Mouse (Mus musculus): ENCODE results near the gene Dync1i2.

DNA sequence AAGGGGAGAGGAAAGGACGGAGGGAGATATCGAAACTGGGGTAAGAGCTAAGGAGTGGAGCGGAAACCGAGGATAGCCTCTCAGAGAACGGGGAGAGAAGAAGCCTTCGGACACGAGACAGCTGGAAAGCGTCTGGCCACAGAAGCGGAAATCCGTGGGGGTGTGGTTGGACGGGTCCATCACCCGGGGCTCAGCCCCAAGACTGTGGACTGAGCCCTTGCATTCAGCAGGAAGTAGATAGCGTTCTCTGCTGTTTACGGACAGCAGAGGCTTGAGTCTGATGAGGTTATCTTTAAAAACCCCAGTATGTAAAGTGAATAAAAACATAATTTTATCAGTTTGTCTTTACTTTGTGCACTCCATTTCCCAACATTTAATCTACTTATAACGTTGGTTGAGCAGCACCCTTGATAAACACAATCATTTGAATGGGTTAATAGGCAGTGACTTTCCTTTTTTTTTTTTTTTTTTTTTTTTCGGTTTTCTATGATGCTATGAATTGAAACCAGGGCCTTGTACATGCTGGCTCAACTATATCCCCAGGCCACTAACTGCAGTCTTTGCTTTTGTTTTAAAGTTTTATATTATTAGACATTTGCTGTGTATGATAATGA lies 7.6 kb upstream of the Dync1i2 start:
- TF ChIP-seq CTCF (conservative IDR thresholded peaks at IDR 0.05 in 1 of 2, IDR thresholded peaks at IDR 0.05 in 1 of 2; ENCODE audit: low read depth in 2 of 2, low read length in 2 of 2) = no peak
- TF ChIP-seq USF1 (IDR thresholded peaks at IDR 0.05; ENCODE audit: low read depth, low read length) = no peak
- TF ChIP-seq MAX (IDR thresholded peaks at IDR 0.05; ENCODE audit: low read length) = no peak
- no peak for TF ChIP-seq POLR2A (IDR thresholded peaks at IDR 0.05; ENCODE audit: low read depth, low read length)
- no peak for TF ChIP-seq ETS1 (conservative IDR thresholded peaks at IDR 0.05; ENCODE audit: low read depth, low read length)
